Mouse (Mus musculus) forelimb bud, embryonic 11.5 days (tissue): ENCODE measurements at regions not wholly inside any gene's neighbourhood (a gene's known extent, or its start where the extent isn't known, plus 50 kb on each side); places are given as distances from the start of the nearest gene placed in this dataset.

ENCODE experiments used
- DNase-seq: peaks from one replicate; pipeline ENCODE4 v3.0.0-alpha.2; 2012; ENCODE audit warnings: low read depth, low spot score

- DNase-seq: no peak
These were observed 84.0 kb upstream of the Arrdc3 start for GRCm38 (mm10) chr13:80798863-80799817.

DNA sequence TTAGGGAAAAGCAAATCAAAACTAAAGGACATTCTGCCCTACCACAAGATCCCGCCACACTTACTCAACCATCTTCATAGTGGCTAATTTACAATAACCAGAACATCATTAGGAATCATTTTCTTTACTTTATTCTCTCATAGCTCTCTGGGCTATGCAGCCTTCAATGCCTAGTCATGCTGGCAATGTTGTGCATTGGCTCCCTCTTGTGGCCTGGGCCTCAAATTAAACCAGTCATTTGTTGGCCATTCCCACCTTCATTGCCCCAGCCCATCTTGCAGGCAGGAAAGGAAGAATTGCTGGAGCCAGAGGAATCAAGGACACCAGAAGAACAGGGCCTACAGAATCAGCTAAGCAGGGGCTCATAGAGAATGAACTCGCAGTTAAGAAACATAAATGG lies 77.0 kb upstream of the Arrdc3 start:
- peak; percentile 43 for DNase-seq

DNA sequence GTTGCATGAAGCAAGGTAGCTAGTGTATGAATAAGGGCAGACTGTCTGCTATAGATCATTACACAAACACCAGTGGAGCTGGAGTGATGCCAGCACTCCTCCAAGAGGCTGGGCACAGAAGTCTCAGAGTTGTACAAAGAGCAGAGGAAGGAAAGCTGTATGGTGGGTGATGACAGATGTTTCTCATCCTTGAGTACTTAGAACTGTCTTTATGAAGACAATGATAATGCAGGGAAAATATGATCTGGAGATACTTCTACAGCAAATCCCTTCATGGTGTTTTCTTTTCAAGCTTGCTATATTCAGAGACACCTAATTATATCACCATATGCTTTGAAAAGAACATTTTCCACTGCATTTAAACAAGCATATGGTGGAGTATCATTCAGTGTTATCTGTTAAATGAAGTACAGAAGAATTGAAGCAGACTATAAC lies 56.1 kb upstream of the Arrdc3 start:
- no peak for DNase-seq
